Mouse (Mus musculus) gonadal fat pad, adult 2 months (tissue): Measurements from ENCODE around the gene Pnmal2. TPM values are rescaled to one million over a fixed set of nuclear protein-coding genes. Genes with fewer than 3 reads are reported as not detected.

Source experiments
- DNase-seq: peaks from one replicate; pipeline ENCODE4 v3.0.0-alpha.2; 2012; ENCODE audit warnings: low read depth
- polyA plus RNA-seq: library from polyadenylated mRNA; depleted of rRNA; stranded (reverse); fragments of >200 nt; gene quantifications from 2 replicates; pipeline ENCODE4 v1.2.3, GENCODE M21; 2012; rRNA removed

Pnmal2 gene
- polyA plus RNA-seq, 1 experiment, result 1.1 TPM

DNA sequence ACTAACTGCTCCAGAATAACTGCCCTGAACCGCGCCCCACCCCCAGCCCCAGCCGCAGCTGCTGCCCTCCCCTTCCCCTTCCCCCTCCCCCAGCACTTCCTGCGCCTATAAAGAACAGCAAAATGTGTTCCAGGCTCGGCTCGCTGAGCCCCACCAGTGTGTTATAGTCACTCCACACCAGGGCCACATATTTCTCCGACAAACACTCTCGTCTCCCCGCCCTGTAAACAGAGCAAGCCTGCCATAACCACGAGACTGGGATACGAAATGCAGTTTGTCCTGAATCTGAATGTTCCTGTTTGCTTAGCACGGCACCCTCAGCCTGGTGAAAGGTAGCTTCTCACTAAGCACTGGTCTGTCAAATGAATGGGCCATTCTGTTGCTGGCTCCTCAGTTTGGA lies 35.9 kb downstream of the Pnmal2 start:
- DNase-seq, result no peak

DNA sequence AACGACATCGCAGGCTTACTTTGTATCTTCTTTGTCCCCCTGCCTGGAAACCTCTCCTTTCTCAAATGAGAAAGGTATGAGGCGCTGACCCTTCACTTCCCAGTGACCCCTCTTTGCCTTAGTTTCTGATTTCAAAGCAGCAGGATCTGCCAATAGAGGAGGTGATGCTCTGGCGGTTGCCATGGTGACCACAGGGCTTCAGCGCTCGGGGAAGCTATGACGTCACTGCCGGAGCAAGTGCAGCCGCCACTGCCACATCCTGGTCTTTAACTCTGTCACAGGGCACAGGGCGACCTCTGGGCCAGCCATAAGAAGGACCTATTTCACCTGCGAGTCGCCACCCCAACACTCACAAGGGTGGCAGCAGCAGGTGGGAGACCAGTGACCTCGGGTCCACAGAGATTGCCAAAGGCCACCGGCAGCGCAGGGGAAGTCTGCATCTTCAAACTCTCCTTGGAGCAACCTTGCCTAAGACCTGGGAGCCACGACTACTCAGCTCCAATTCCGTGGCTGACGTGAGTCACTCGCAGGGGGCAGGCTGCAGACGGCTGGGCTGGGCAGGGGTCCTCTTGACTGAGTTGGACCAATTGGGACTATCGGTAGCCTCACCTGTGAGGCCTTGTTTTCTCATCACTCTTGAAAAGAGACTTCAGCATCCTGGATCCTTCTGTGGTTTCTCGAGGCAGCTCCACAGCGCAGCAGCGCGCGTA lies 38.5 kb downstream of the Pnmal2 start, which contains the start of gene Gm42372:
TSS of gene Gm42372 (plus strand) at position 228 of the 710 bp plus-strand sequence.
- no peak for DNase-seq

DNA sequence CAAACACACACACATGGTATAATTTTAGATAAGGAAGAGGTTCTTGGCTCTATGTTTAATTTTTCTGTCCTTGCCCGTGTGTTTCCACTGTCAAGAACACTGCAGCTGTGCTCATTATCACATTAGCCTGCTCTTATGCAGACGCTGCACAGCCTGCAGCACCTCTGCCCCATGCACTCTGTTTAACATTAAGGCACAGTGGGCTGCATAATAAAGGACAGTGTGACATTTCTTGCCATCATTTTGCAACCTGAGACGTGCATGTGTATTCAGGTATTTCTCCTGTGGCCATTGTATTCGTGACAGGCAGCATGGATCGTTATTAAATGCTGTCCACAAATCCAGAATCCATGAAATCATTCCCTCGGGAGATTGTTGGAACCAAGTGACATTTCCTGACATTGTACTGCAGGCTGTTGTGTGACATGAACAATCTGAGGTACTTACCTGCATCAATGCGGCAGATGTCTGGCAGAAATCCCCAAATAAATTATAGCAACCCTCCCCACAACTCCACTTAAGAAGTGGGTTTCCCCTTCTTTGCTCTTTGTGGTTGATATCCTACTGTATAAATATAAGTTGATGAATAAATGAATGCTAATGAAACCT lies 43.2 kb downstream of the Pnmal2 start:
- no peak for DNase-seq

DNA sequence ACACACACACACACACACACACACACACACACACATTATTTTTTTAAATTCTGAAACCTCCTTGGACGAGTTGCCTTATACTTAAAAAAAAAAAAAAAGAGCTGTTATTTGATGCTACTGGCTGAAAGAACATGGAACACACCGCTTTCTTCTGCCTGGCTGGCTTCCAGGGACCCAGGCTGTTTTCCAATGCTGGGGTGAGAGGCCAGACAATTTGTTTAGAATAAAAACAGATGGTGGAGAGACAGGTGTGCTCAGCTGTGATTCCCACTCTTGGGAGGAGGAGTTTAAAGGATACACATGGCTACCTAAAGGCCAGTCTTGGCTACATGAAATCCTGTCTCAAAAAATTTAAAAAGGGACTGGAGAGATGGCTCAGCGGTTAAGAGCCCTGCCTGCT lies 43.9 kb downstream of the Pnmal2 start:
- DNase-seq, result no peak

DNA sequence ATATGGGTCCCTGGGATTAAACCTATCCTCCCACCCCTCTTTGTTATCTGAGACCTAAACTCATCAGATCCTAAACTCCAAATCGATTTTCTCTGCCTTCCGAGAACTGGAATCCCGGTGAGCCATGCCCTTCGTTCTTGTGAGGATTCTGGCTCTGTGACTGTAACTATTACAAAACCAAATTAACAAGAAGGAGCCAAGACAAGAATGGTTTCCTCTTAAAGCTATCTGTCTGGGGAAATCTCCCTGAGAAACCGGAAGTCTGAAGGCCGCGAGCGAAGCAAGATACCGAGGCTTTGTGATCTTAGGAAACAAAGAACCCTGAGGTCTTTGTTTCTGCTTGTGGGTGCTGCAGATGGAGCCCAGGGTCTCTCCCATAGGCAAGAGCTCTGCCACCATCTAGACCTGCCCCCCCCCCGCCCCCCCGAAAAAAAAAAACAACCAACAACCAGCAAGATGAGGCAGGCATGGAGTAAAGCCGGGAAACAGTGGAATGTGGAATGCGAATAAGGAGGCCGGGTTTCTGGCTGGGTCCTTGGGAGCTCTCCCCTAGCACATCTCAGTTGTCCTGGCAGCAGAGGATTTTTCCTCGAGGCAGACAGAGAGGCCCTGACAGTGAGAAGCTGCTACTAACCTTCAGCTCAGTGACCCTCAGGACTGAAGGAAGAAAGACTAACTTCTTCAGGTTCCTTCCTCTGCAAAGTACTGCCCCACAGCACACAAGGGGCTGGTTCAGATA lies 45.7 kb downstream of the Pnmal2 start:
- DNase-seq, result no peak

DNA sequence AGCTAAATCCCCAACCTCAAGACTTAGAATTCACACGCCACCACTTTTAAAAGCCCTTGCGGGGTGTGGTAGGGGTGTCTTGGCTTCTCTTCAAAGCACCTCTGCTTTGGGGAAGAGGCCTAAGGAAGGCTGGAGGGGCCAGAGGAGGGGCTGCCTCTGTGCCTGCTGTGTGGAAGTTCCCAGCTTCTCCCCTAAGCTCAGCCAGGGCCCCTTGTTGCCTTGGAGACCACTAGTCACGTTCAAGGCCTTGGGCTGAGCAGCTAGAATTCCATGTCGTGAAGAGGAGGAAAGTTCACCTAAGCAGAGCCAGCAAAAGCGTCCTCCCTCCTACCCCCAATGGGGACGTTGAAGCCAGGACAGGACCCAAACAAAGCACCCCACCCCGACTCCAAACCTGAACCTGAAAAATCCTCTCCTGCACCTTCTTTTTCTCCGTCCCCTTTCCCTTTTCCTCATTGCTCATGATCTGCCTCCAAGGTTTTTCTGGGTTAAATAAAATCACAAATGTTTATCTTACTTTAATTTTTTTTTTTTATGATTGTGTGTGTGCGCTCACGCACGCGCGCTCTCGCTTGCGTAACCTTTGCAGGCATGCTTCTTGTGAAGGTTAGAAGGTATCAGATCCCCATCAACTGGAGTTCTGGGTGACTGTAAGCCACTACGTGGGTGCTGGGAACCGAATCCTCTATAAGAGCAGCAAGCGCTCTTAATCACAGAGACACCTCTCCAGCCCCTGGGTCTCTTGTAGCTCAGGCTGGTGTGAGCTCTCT lies 47.4 kb downstream of the Pnmal2 start:
- DNase-seq, result no peak

DNA sequence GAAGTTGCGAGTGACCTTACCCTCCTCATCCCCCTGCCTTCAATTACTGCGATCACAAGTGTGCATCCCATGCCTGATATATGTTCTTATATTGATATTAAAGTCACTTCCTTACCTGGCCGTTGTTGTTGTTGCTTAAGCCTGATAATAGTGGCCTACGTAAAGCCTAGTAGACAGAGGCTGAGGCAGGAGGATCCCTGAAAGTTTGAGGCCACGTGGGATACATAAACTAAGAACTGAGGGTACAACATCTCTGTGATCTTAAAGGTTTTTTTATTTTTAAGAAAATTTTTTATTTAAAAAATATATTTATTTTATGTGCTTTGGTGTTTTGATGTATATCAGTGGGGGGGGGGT lies 47.9 kb downstream of the Pnmal2 start, which contains the start of gene Ccdc8:
TSS of gene Ccdc8 (plus strand) at position 258 of the 357 bp plus-strand sequence.
- no peak for DNase-seq

DNA sequence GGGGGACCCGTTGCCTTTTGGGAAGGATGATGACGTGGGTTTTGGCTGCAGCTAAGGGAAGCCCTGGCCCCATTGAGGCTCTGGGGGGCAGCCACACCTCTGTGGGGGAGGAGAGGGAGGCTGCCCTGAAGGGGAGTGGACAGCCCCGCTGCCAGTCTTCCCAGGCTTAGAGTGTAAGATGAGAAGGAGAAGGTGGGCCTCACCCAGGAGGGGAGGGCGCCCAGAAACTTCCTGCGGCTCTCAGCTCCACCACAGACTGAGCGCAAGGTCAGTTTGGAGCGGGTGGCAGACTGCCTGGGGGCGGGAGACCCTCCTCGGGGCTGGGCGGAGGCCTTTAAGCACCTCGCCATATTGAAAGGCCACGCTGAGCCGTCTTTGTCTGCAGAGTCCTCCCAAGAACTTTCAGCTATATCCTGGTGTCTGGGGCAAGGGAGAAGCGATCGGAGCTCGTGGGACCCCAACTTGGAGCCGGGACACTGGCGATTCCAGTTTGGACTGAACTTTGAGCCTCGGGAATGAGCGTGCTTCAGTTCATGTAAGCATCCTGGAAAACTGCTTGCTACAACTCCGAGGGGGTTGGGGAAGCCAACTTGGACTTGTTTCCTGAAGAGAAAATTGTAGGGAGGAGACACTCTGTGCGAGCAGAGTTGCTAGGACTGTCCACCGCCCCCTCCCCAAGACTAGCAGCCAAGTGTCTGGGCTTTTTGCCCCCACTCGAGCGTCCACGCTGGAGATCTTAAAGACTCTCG lies 49.3 kb downstream of the Pnmal2 start:
- no peak for DNase-seq

DNA sequence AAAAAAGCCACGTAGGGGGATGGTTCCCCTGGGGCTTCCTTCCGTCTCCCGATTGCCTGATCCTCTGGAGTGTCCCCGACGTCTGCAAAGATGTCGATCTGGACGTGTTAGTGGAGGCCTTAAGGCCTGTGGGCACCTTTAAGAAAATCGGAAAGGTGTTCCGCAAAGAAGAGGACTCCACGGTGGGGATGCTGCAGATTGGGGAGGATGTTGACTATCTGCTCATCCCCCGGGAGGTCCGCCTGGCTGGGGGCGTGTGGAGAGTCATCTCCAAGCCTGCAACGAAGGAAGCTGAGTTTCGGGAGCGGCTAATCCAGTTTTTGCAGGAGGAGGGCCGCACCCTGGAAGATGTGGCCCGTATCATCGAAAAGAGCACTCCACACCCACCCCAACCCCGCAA lies 49.9 kb downstream of the Pnmal2 start:
- no peak for DNase-seq

DNA sequence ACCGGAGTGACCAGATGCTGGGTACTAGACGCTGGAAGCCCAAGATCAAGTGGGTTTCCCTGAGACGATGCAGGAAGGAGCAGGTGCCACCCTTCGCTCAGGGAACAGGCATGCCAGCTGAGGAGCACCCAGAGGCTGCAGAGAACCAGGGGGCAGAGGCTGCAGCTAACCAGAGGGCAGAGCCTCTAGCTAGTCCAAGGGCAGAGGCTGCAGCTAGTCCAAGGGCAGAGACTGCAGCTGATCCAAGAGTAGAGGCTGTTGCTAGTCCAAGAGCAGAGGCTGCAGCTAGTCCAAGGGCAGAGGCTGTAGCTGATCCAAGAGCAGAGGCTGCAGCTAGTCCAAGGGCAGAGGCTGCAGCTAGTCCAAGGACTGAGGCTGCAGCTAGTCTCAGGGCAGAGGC lies 50.9 kb downstream of the Pnmal2 start:
- DNase-seq, result no peak

Other genes starting within 250 kb of the Pnmal2 start
- gene Ceacam9, start 222.8 kb upstream of the Pnmal2 start, polyA plus RNA-seq, result 0.12 and 0.16 TPM in 2 replicates
- 309 and 356 TPM in 2 replicates for gene Ap2s1, start 206.3 kb upstream of the Pnmal2 start, polyA plus RNA-seq
- gene Slc1a5, start 163.3 kb upstream of the Pnmal2 start, polyA plus RNA-seq, result 608 and 792 TPM in 2 replicates
- gene Strn4, start 128.8 kb upstream of the Pnmal2 start, polyA plus RNA-seq, result 136 and 143 TPM in 2 replicates
- gene Fkrp, start 128.0 kb upstream of the Pnmal2 start, polyA plus RNA-seq, result 25.6 and 28.9 TPM in 2 replicates
- gene Prkd2, start 101.8 kb upstream of the Pnmal2 start, polyA plus RNA-seq, result 30.5 and 36.0 TPM in 2 replicates
- 13.1 and 18.5 TPM in 2 replicates for gene Dact3, start 69.4 kb upstream of the Pnmal2 start, polyA plus RNA-seq
- gene Gng8, start 52.9 kb upstream of the Pnmal2 start, polyA plus RNA-seq, result 10.0 and 15.3 TPM in 2 replicates
- 4.3 and 6.2 TPM in 2 replicates for gene Ptgir, start 38.2 kb upstream of the Pnmal2 start, polyA plus RNA-seq
- gene Calm3, start 20.6 kb upstream of the Pnmal2 start, polyA plus RNA-seq, result 174 and 195 TPM in 2 replicates
- 0.06 TPM in 1 of 2 replicates, not detected in the other for gene Pnmal1, start 15.0 kb downstream of the Pnmal2 start, polyA plus RNA-seq
- not detected in 2 replicates for gene Gm42372, start 38.4 kb downstream of the Pnmal2 start, polyA plus RNA-seq
- gene Ccdc8, start 48.0 kb downstream of the Pnmal2 start, polyA plus RNA-seq, result 3.0 and 4.1 TPM in 2 replicates
- gene Ppp5c, start 83.2 kb downstream of the Pnmal2 start, polyA plus RNA-seq, result 103 and 120 TPM in 2 replicates
- 5.2 and 7.9 TPM in 2 replicates for gene Hif3a, start 117.7 kb downstream of the Pnmal2 start, polyA plus RNA-seq
- 0.15 TPM in 1 of 2 replicates, not detected in the other for gene Psg16, start 129.4 kb downstream of the Pnmal2 start, polyA plus RNA-seq
- gene Ceacam3, start 205.6 kb downstream of the Pnmal2 start, polyA plus RNA-seq, result not detected in 2 replicates